Mouse (Mus musculus) heart, postnatal 36 days (tissue): ENCODE results near the gene Actl7a. TPM values are rescaled to one million over a fixed set of nuclear protein-coding genes. Genes with fewer than 3 reads are reported as not detected.

Source experiments
- DNase-seq, 2 experiments: peaks; one replicate each; pipeline ENCODE4 v3.0.0; 2021 to 2022
- intact Hi-C: fragments of 180-260 bp; cut with DNase I; formaldehyde crosslinking; loops from one replicate; pipeline ENCODE4 v1.15.1; 2025
- total RNA-seq, 2 experiments: library from RNA; stranded (reverse); gene quantifications; 2 replicates each; pipeline ENCODE4 v1.2.3; 2021

Gene Actl7a
- total RNA-seq, 2 experiments from 2014 or later = not detected

DNA sequence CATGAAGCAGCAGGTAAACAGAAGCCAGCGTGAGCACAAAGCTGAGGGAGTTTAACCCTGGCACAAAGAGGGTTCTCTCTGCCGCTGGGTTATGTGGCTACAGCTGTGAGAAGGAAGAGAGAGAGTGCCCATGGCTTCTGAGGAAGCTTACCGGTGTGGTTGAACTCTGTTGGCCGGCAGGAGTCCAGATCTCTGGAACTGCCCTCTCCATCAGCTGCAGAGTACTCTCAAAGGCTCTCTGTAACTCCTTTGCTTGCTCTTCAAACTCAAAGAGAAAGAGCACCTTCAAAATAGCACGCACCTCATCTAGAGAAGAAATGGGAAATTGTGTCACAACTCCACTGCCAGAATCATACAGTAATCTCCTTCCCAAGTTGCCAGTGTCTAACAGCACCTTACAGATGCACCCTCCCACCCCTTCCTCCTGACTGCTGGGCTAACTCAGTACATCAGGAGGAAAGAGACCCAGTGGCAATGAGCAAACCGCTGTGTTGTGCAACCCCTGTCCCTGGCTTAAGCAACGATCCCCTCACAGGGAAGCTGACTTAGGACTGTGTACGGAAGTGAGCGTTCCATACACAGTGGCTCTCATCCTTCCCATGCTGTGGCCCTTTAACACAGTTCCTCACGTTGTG lies 13.9 kb downstream of the Actl7a start:
- intact Hi-C loops = no loop called here

DNA sequence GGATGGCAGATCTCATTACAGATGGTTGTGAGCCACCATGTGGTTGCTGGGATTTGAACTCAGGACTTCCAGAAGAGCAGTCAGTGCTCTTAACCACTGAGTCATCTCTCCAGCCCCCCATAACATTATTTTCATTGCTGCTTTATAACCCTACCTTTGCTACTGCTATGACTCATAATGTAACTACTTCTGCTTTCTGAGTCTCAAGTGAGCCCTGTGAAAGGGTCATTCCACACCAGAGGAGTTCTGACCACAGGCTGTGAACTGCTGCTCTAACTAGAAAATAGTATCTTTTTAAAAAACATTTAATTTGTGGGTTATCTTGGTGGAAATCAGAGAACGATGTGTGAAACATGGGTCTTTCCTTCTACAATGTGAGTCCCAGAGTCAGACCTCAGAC lies 14.5 kb downstream of the Actl7a start:
- intact Hi-C loops = no loop called here
- DNase-seq = no peak

More for the DNA sequence above, 13.9 kb downstream of the Actl7a start:
- no peak for DNase-seq

DNA sequence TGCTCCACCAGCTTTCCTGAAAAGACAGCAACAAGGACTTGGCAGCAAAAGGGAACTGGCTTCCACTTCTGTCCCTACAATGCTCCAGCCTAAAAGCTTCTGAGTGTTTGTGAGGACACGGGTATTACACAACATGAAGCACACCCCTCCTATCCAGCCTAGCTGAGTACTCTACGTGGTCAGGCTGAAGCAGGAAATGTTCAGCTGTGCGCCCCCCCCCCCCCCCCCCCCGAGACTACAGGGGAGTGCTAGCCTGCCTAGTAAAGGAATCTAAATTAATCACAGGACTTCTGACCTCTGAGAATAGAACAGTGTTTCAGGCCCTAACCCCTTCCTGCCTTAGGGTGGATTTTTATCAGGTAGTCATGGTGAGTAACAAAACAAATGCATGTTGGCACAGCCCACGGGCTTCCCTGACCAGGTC lies 24.7 kb downstream of the Actl7a start:
- intact Hi-C loops = no loop called here
- DNase-seq = peak; percentile 16 to 24

GRCm38 (mm10) chr4:56768913-56769312 lies 25.7 kb downstream of the Actl7a start:
- peak; percentile 47 to 51 for DNase-seq
- intact Hi-C loops = no loop called here

- no peak for DNase-seq
- intact Hi-C loops = no loop called here
Observed at GRCm38 (mm10) chr4:56771065-56771464, 27.9 kb downstream of the Actl7a start.

DNA sequence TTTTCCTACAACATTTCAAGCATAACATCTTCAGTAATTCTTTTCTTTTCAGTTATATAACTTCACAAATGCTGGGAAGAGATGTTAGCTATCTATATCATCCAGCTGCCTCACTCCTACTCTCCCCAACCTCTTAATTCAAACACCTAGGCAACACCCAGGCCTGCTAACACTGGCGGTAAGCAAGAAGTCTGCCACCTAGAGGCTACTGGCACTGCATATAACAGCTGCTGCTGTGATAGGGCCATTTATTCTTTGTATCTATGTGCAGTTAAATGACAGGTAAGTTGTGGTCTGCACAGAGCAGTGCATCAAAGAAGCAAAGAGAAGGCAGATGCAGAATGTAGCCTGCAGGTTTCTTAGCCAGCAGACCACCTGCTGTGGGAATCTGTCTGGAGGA lies 48.2 kb downstream of the Actl7a start:
- intact Hi-C loops = no loop called here
- no peak for DNase-seq

Other genes starting within 250 kb of the Actl7a start
- not detected for gene Gm26657, start 3.3 kb upstream of the Actl7a start, total RNA-seq
- gene Actl7b, start 2.0 kb upstream of the Actl7a start, total RNA-seq = not detected
- gene Elp1, start 58.9 kb downstream of the Actl7a start, total RNA-seq = 10 to 100 TPM; 16.2 to 19.3 TPM
- 1 to 10 TPM; 2.0 to 2.3 TPM for gene Fam206a, start 58.9 kb downstream of the Actl7a start, total RNA-seq
- gene Ctnnal1, start 121.8 kb downstream of the Actl7a start, total RNA-seq = 10 to 100 TPM; 22.3 to 32.9 TPM
- gene Tmem245, start 204.0 kb downstream of the Actl7a start, total RNA-seq = 10 to 100 TPM; 66.0 to 79.2 TPM
- gene Frrs1l, start 247.0 kb downstream of the Actl7a start, total RNA-seq = under 1 TPM; 0.05 to 0.11 TPM